Mouse (Mus musculus) midbrain, embryonic 12.5 days (tissue): Measurements from ENCODE around the gene 1810043G02Rik. TPM values are rescaled to one million over a fixed set of nuclear protein-coding genes. Genes with fewer than 3 reads are reported as not detected.

Source experiments
- ATAC-seq: fragments of 200-750 bp; cut with Nextera tagmentation; 2 replicates; pipeline ENCODE4 v1.8.0; 2017; ENCODE audit warnings: low read depth, moderate TSS enrichment, moderate library complexity; ENCODE audit not compliant: low FRiP score
- H3K27ac ChIP-seq: fragments of 300-500 bp; sonication (generic); replicated peaks from 2 replicates; pipeline ENCODE4 v1.5.1; 2016; ENCODE audit warnings: mild to moderate bottlenecking
- H3K27me3 ChIP-seq: fragments of 300-500 bp; sonication (generic); 2 replicates; pipeline ENCODE4 v1.6.1; 2016; ENCODE audit warnings: mild to moderate bottlenecking
- H3K36me3 ChIP-seq: fragments of 300-500 bp; sonication (generic); 2 replicates; pipeline ENCODE4 v1.6.1; 2016
- H3K4me1 ChIP-seq: fragments of 300-500 bp; sonication (generic); 2 replicates; pipeline ENCODE4 v1.6.1; 2016
- H3K4me2 ChIP-seq: fragments of 300-500 bp; sonication (generic); replicated peaks from 2 replicates; pipeline ENCODE4 v1.6.1; 2016; ENCODE audit warnings: mild to moderate bottlenecking, moderate library complexity
- H3K4me3 ChIP-seq: fragments of 300-500 bp; sonication (generic); 2 replicates; pipeline ENCODE4 v1.5.1; 2016; ENCODE audit warnings: mild to moderate bottlenecking
- H3K9ac ChIP-seq: fragments of 300-500 bp; sonication (generic); replicated peaks from 2 replicates; pipeline ENCODE4 v1.6.1; 2016; ENCODE audit warnings: mild to moderate bottlenecking, moderate library complexity
- H3K9me3 ChIP-seq: fragments of 300-500 bp; sonication (generic); 2 replicates; pipeline ENCODE4 v1.6.1; 2016; ENCODE audit warnings: mild to moderate bottlenecking
- whole genome bisulfite sequencing: fragments of 180-500 bp; shearing (Covaris S2); methylation state at CpG from one replicate; pipeline ENCODE4 v1.1.7; 2016; 5-methylcytosine and 5-hydroxymethylcytosine counted together
- polyA plus RNA-seq: library from polyadenylated mRNA; unstranded; fragments of >200 nt; fragmentation: Nextera tagmentation; extraction: Ambion mirVana; gene quantifications from 2 replicates; pipeline ENCODE4 v1.2.1, GENCODE M21; 2016

The 1810043G02Rik gene
- polyA plus RNA-seq, 1 experiment from 2014 or later = 32.9 TPM

DNA sequence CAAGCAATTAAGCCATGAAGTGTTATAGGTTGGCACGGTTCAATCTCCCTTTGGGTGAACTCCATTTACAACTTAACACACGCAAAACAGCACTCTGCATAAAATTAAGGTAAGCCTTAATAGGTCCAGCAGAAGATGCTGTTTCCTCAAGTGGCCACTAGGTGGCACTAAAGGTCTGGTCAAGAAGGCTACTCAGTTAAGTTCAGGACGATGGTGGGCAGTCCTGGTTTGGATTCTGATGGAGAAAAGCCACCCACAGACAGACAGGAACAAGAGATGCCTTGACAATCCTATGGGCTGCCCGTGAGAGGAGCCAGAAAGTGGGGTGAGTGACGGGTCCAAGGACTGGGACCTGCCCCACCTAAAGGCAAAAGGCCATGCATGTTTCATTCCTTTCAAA lies 49.8 kb downstream of the 1810043G02Rik start:
- H3K36me3 ChIP-seq = no peaks in the 10 kb centered on the region
- H3K4me1 ChIP-seq = no peaks in the 10 kb centered on the region
- H3K9me3 ChIP-seq = no peaks in the 10 kb centered on the region
- H3K9ac ChIP-seq = no peak overlapping the region
- peak; percentile 71; the same call in 1 of the 2 replicates for ATAC-seq
- no peak overlapping the region for H3K4me2 ChIP-seq
- no peak overlapping the region for H3K4me3 ChIP-seq
- WGBS = 5% methylated on average over 5 of the region's 5 CpGs
- no peaks in the 10 kb centered on the region for H3K27me3 ChIP-seq
- H3K27ac ChIP-seq = no peak overlapping the region

GRCm38 (mm10) chr10:78029080-78029479 lies 50.8 kb downstream of the 1810043G02Rik start:
- H3K9ac ChIP-seq = no peak overlapping the region
- H3K4me1 ChIP-seq = no peaks in the 10 kb centered on the region
- no peak for ATAC-seq
- no peak overlapping the region for H3K4me2 ChIP-seq
- no peak overlapping the region for H3K4me3 ChIP-seq
- H3K27ac ChIP-seq = no peak overlapping the region
- no peaks in the 10 kb centered on the region for H3K9me3 ChIP-seq
- no peaks in the 10 kb centered on the region for H3K36me3 ChIP-seq
- WGBS = 85% methylated on average over 1 of the region's 1 CpGs
- H3K27me3 ChIP-seq = no peaks in the 10 kb centered on the region

DNA sequence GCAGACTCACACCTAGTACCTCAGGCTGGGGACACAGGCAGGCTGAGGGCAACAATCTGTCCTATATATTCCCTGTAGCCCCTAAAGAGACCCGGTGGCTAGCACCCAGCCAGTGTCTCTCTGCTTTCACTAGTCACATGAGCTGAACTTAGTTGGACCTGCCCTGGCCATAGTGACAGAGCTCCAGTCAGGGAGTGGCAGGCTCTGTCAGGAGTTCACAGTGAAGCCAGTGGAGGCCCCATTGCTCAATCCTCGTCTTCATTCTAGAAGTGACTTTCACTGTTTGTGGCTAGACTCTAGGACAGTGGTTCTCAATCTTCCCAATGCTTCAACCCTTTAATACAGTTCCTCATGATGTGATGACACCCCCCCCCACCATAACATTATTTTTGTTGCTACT lies 53.7 kb downstream of the 1810043G02Rik start:
- H3K36me3 ChIP-seq = no peaks in the 10 kb centered on the region
- no peak for ATAC-seq
- 82% methylated on average over 2 of the region's 2 CpGs for WGBS
- H3K4me1 ChIP-seq = no peaks in the 10 kb centered on the region
- no peak overlapping the region for H3K4me3 ChIP-seq
- H3K4me2 ChIP-seq = no peak overlapping the region
- H3K9ac ChIP-seq = no peak overlapping the region
- no peak overlapping the region for H3K27ac ChIP-seq
- H3K27me3 ChIP-seq = no peaks in the 10 kb centered on the region
- no peaks in the 10 kb centered on the region for H3K9me3 ChIP-seq

Other genes starting within 250 kb of the 1810043G02Rik start
- gene Gm18596, start 235.9 kb upstream of the 1810043G02Rik start, polyA plus RNA-seq = not detected in 2 replicates
- not detected in 2 replicates for gene Gm9736, start 227.2 kb upstream of the 1810043G02Rik start, polyA plus RNA-seq
- gene Gm3233, start 218.8 kb upstream of the 1810043G02Rik start, polyA plus RNA-seq = not detected in 2 replicates
- gene Gm3238, start 207.2 kb upstream of the 1810043G02Rik start, polyA plus RNA-seq = not detected in 2 replicates
- gene Gm7138, start 201.6 kb upstream of the 1810043G02Rik start, polyA plus RNA-seq = not detected in 2 replicates
- not detected in 2 replicates for gene Gm3250, start 196.0 kb upstream of the 1810043G02Rik start, polyA plus RNA-seq
- gene Gm7137, start 190.3 kb upstream of the 1810043G02Rik start, polyA plus RNA-seq = not detected in 2 replicates
- not detected in 2 replicates for gene Gm9639, start 183.4 kb upstream of the 1810043G02Rik start, polyA plus RNA-seq
- not detected in 2 replicates for gene Gm19668, start 179.4 kb upstream of the 1810043G02Rik start, polyA plus RNA-seq
- gene Gm9507, start 166.7 kb upstream of the 1810043G02Rik start, polyA plus RNA-seq = not detected in 2 replicates
- not detected in 2 replicates for gene Gm2696, start 163.8 kb upstream of the 1810043G02Rik start, polyA plus RNA-seq
- not detected in 2 replicates for gene Krtap10-4, start 151.4 kb upstream of the 1810043G02Rik start, polyA plus RNA-seq
- gene Krtap10-10, start 142.6 kb upstream of the 1810043G02Rik start, polyA plus RNA-seq = not detected in 2 replicates
- gene Gm36176, start 131.7 kb upstream of the 1810043G02Rik start, polyA plus RNA-seq = not detected in 2 replicates
- not detected in 2 replicates for gene Gm10318, start 125.7 kb upstream of the 1810043G02Rik start, polyA plus RNA-seq
- not detected in 2 replicates for gene Gm3285, start 116.5 kb upstream of the 1810043G02Rik start, polyA plus RNA-seq
- 5.3 and 5.6 TPM in 2 replicates for gene Lrrc3, start 76.0 kb upstream of the 1810043G02Rik start, polyA plus RNA-seq
- gene Trpm2, start 8.0 kb upstream of the 1810043G02Rik start, polyA plus RNA-seq = 1.2 and 1.5 TPM in 2 replicates
- 104 and 116 TPM in 2 replicates for gene Pfkl, start 31.6 kb downstream of the 1810043G02Rik start, polyA plus RNA-seq
- not detected in 2 replicates for gene Dnmt3l, start 63.4 kb downstream of the 1810043G02Rik start, polyA plus RNA-seq
- gene Aire, start 65.1 kb downstream of the 1810043G02Rik start, polyA plus RNA-seq = 0.17 and 0.35 TPM in 2 replicates
- gene Icosl, start 90.8 kb downstream of the 1810043G02Rik start, polyA plus RNA-seq = 1.2 and 1.4 TPM in 2 replicates
- 21.8 and 24.1 TPM in 2 replicates for gene D10Jhu81e, start 191.3 kb downstream of the 1810043G02Rik start, polyA plus RNA-seq
- gene Pwp2, start 206.6 kb downstream of the 1810043G02Rik start, polyA plus RNA-seq = 22.5 and 25.5 TPM in 2 replicates